9 mouse cellular contexts compared by ENCODE assay signal in the genomic region with DNA sequence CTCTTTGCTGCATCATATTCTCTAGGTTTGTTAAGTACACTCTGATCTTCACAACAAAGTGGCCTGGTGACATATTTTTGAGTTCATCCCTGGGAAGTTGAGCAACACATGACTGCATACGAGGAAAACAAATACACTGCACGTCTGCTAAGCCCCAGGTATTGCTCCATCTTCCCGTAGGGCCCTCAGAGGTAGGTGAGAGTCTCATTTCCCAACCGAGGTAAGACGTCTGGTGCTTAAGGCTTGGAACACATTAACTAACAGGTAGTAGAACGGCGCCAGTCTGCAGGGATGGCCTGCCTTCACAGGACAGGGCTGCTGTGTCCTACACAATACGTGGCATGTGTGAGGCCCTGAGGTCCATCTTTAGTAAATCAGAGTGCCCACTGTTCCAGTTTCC. TPM values are rescaled to one million over a fixed set of nuclear protein-coding genes. Genes with fewer than 3 reads are reported as not detected.
DNase-seq lines count a peak whose midpoint lies in the region; ATAC-seq and TF ChIP-seq lines count a peak whose summit lies in the region.
"Had no signal": no experiment of that assay in that cellular context is flagged by ENCODE, and none has a peak within 500 bp of the region (broad histone marks: within the 10 kb centered on the region; RNA-seq: fewer than 3 reads in every experiment).

No protein-coding gene starts in this region.

- peak overlapping the region; percentile 59; the same call in 1 of the 2 replicates for H3K27ac ChIP-seq in forebrain, postnatal 0 days (ENCODE audit: low read depth, low read length)
- H3K27ac ChIP-seq in forebrain, embryonic 10.5 days: no peak overlapping the region
- peak overlapping the region; percentile 98 for H3K27ac ChIP-seq in layer of hippocampus, adult 2 months
- H3K27ac ChIP-seq in liver, embryonic 14.5 days: peak overlapping the region; percentile 99
- H3K27ac ChIP-seq in neural tube, embryonic 14.5 days (ENCODE audit: low read depth, low read length): peak overlapping the region; percentile 49; the same call in 1 of the 2 replicates
- no peak overlapping the region for H3K27ac ChIP-seq in forebrain, embryonic 15.5 days (replicated peaks)

- no peaks in the 10 kb centered on the region for H3K9me3 ChIP-seq in forebrain, postnatal 0 days (ENCODE audit: low read length)
- no peaks in the 10 kb centered on the region for H3K9me3 ChIP-seq in forebrain, embryonic 10.5 days
- no peaks in the 10 kb centered on the region for H3K9me3 ChIP-seq in liver, embryonic 14.5 days (ENCODE audit: control insufficient read depth, low read length)
- no peaks in the 10 kb centered on the region for H3K9me3 ChIP-seq in neural tube, embryonic 14.5 days (ENCODE audit: control insufficient read depth, low read length)
- no peaks in the 10 kb centered on the region for H3K9me3 ChIP-seq in forebrain, embryonic 15.5 days
- H3K9me3 ChIP-seq: midbrain, embryonic 10.5 days had no signal

- H3K27me3 ChIP-seq in forebrain, postnatal 0 days (ENCODE audit: insufficient read depth, low read length): no peaks in the 10 kb centered on the region
- H3K27me3 ChIP-seq in forebrain, embryonic 10.5 days (ENCODE audit: poor library complexity, severe bottlenecking): no peaks in the 10 kb centered on the region
- H3K27me3 ChIP-seq in liver, embryonic 14.5 days (ENCODE audit: control insufficient read depth, insufficient read depth, low read length): no peaks in the 10 kb centered on the region
- no peaks in the 10 kb centered on the region for H3K27me3 ChIP-seq in neural tube, embryonic 14.5 days (ENCODE audit: control insufficient read depth, insufficient read depth, low read length)
- H3K27me3 ChIP-seq in forebrain, embryonic 15.5 days: no peaks in the 10 kb centered on the region

- no peak for TF ChIP-seq CTCF in forebrain, postnatal 0 days (IDR thresholded peaks at IDR 0.05; ENCODE audit: low read depth)
- no peak for TF ChIP-seq CTCF in layer of hippocampus, adult 2 months (conservative IDR thresholded peaks at IDR 0.05)
- no peak for TF ChIP-seq CTCF in liver, embryonic 14.5 days (IDR thresholded peaks at IDR 0.05; ENCODE audit: low read depth)

- peaks cover 17% of the 10 kb centered on the region; the same call in 1 of the 2 replicates for H3K36me3 ChIP-seq in forebrain, postnatal 0 days (ENCODE audit: insufficient read depth)
- peaks cover 50% of the 10 kb centered on the region for H3K36me3 ChIP-seq in forebrain, embryonic 10.5 days (replicated peaks)
- peaks cover 27% of the 10 kb centered on the region for H3K36me3 ChIP-seq in liver, embryonic 14.5 days (replicated peaks; ENCODE audit: control insufficient read depth, insufficient read depth, low read depth)
- H3K36me3 ChIP-seq in neural tube, embryonic 14.5 days (ENCODE audit: control insufficient read depth, insufficient read depth, low read length): peaks cover 16% of the 10 kb centered on the region
- H3K36me3 ChIP-seq in forebrain, embryonic 15.5 days: peaks cover 19% of the 10 kb centered on the region

- H3K4me2 ChIP-seq in forebrain, postnatal 0 days (ENCODE audit: low read depth): no peak overlapping the region
- H3K4me2 ChIP-seq in liver, embryonic 14.5 days (ENCODE audit: low read depth): no peak overlapping the region
- no peak overlapping the region for H3K4me2 ChIP-seq in neural tube, embryonic 14.5 days (ENCODE audit: low read depth, low read length)
- H3K4me2 ChIP-seq in forebrain, embryonic 15.5 days (replicated peaks): no peak overlapping the region

- no peak for TF ChIP-seq EP300 in liver, embryonic 14.5 days (IDR thresholded peaks at IDR 0.05; ENCODE audit: low read depth)

- 94% methylated on average over 8 of the region's 8 CpGs for WGBS in forebrain, postnatal 0 days
- WGBS in forebrain, embryonic 10.5 days: 96% methylated on average over 8 of the region's 8 CpGs
- 81% methylated on average over 8 of the region's 8 CpGs for WGBS in liver, embryonic 14.5 days (ENCODE audit: insufficient replicate concordance)
- 97% methylated on average over 8 of the region's 8 CpGs for WGBS in neural tube, embryonic 14.5 days
- 94% methylated on average over 8 of the region's 8 CpGs for WGBS in forebrain, embryonic 15.5 days

- no peak overlapping the region for H3K9ac ChIP-seq in forebrain, postnatal 0 days
- no peak overlapping the region for H3K9ac ChIP-seq in liver, embryonic 14.5 days (replicated peaks)
- H3K9ac ChIP-seq in neural tube, embryonic 14.5 days (replicated peaks; ENCODE audit: low read depth, low read length): no peak overlapping the region
- H3K9ac ChIP-seq in forebrain, embryonic 15.5 days (replicated peaks): no peak overlapping the region

- H3K4me1 ChIP-seq in forebrain, postnatal 0 days (ENCODE audit: insufficient read depth): peaks cover 3% of the 10 kb centered on the region; the same call in 1 of the 2 replicates
- peaks cover 35% of the 10 kb centered on the region for H3K4me1 ChIP-seq in forebrain, embryonic 10.5 days
- H3K4me1 ChIP-seq in liver, embryonic 14.5 days (replicated peaks; ENCODE audit: control insufficient read depth in 2 of 2, insufficient read depth in 2 of 2, low read length in 1 of 2): peaks cover 59 to 71% of the 10 kb centered on the region in 2 experiments
- H3K4me1 ChIP-seq in neural tube, embryonic 14.5 days (ENCODE audit: control insufficient read depth, insufficient read depth, low read length): peaks cover 7% of the 10 kb centered on the region
- no peaks in the 10 kb centered on the region for H3K4me1 ChIP-seq in forebrain, embryonic 15.5 days

- no peak for DNase-seq in forebrain, postnatal 0 days
- no peak for DNase-seq in forebrain, embryonic 10.5 days (ENCODE audit: extremely low spot score, low spot score)
- no peak for DNase-seq in layer of hippocampus, adult 2 months (ENCODE audit: low spot score in 2 of 2)
- DNase-seq in layer of hippocampus, adult 8-10 months (ENCODE audit: low spot score in 2 of 2): no peak
- no peak for DNase-seq in liver, embryonic 14.5 days (ENCODE audit: low read depth in 3 of 3, low spot score in 3 of 3)
- DNase-seq in urinary bladder, postnatal 25 days (ENCODE audit: low spot score): no peak

- H3K4me3 ChIP-seq in forebrain, postnatal 0 days (ENCODE audit: low read depth, low read length): no peak overlapping the region
- no peak overlapping the region for H3K4me3 ChIP-seq in forebrain, embryonic 10.5 days
- H3K4me3 ChIP-seq in layer of hippocampus, adult 2 months: no peak overlapping the region
- no peak overlapping the region for H3K4me3 ChIP-seq in liver, embryonic 14.5 days (ENCODE audit: insufficient read depth in 1 of 2, low read depth in 2 of 2, low read length in 2 of 2)
- no peak overlapping the region for H3K4me3 ChIP-seq in neural tube, embryonic 14.5 days (ENCODE audit: low read depth, low read length)
- H3K4me3 ChIP-seq in forebrain, embryonic 15.5 days: no peak overlapping the region
- H3K4me3 ChIP-seq: midbrain, embryonic 10.5 days had no signal

- no peak for ATAC-seq in forebrain, postnatal 0 days
- no peak for ATAC-seq in liver, embryonic 14.5 days (ENCODE audit: insufficient read depth)
- no peak for ATAC-seq in neural tube, embryonic 14.5 days (ENCODE audit: low read depth)
- no peak for ATAC-seq in forebrain, embryonic 15.5 days (replicated peaks)

RNA-seq across cellular contexts. Expression of gene Cox4i2, which starts 30.7 kb away (rescaled TPM):
- 4.3 TPM in 2 replicates for total RNA-seq in forebrain, postnatal 0 days (2014; rRNA removed)
- polyA plus RNA-seq in forebrain, postnatal 0 days (2015; fragmentation: Nextera tagmentation; extraction: Ambion mirVana): 4.4 and 5.4 TPM in 2 replicates
- 3.0 and 4.2 TPM in 2 replicates for polyA plus RNA-seq in forebrain, embryonic 10.5 days (2016; fragmentation: Nextera tagmentation; extraction: Ambion mirVana)
- total RNA-seq in layer of hippocampus, adult 2 months (2021): 1 to 10 TPM; 1.4 to 1.6 TPM
- total RNA-seq in layer of hippocampus, adult 8-10 months (2022): 1 to 10 TPM in 3 of 4 experiments, under 1 TPM in 1; 0.92 to 2.4 (median 2.2) TPM
- 0.51 and 0.92 TPM in 2 replicates for polyA plus RNA-seq in liver, embryonic 14.5 days (2012; rRNA removed)
- polyA plus RNA-seq in liver, embryonic 14.5 days (2014; fragmentation: Nextera tagmentation; extraction: Ambion mirVana): 0.47 and 0.51 TPM in 2 replicates
- polyA plus RNA-seq in neural tube, embryonic 14.5 days (2014; fragmentation: Nextera tagmentation; extraction: Ambion mirVana): 3.6 and 4.5 TPM in 2 replicates
- 4.3 and 4.4 TPM in 2 replicates for polyA plus RNA-seq in forebrain, embryonic 15.5 days (2015; fragmentation: Nextera tagmentation; extraction: Ambion mirVana)

RNA-seq across cellular contexts. Expression of gene Bcl2l1, which starts 46.9 kb away (rescaled TPM):
- total RNA-seq in forebrain, postnatal 0 days (2014; rRNA removed): 152 and 157 TPM in 2 replicates
- 173 and 175 TPM in 2 replicates for polyA plus RNA-seq in forebrain, postnatal 0 days (2015; fragmentation: Nextera tagmentation; extraction: Ambion mirVana)
- polyA plus RNA-seq in forebrain, embryonic 10.5 days (2016; fragmentation: Nextera tagmentation; extraction: Ambion mirVana): 98.5 and 104 TPM in 2 replicates
- total RNA-seq in layer of hippocampus, adult 2 months (2021): 100 to 1,000 TPM; 129 to 134 TPM
- 100 to 1,000 TPM; 124 to 140 (median 132) TPM for total RNA-seq in layer of hippocampus, adult 8-10 months (2022)
- polyA plus RNA-seq in liver, embryonic 14.5 days (2012; rRNA removed): 72.2 and 81.6 TPM in 2 replicates
- 172 and 186 TPM in 2 replicates for polyA plus RNA-seq in liver, embryonic 14.5 days (2014; fragmentation: Nextera tagmentation; extraction: Ambion mirVana)
- polyA plus RNA-seq in neural tube, embryonic 14.5 days (2014; fragmentation: Nextera tagmentation; extraction: Ambion mirVana): 142 and 159 TPM in 2 replicates
- 179 and 183 TPM in 2 replicates for polyA plus RNA-seq in forebrain, embryonic 15.5 days (2015; fragmentation: Nextera tagmentation; extraction: Ambion mirVana)

RNA-seq across cellular contexts. Expression of gene Id1, which starts 48.6 kb away (rescaled TPM):
- 58.8 and 70.5 TPM in 2 replicates for total RNA-seq in forebrain, postnatal 0 days (2014; rRNA removed)
- polyA plus RNA-seq in forebrain, postnatal 0 days (2015; fragmentation: Nextera tagmentation; extraction: Ambion mirVana): 59.8 and 71.3 TPM in 2 replicates
- polyA plus RNA-seq in forebrain, embryonic 10.5 days (2016; fragmentation: Nextera tagmentation; extraction: Ambion mirVana): 57.5 and 61.1 TPM in 2 replicates
- total RNA-seq in layer of hippocampus, adult 2 months (2021): 10 to 100 TPM; 23.5 to 25.4 TPM
- 10 to 100 TPM; 18.1 to 24.9 (median 22.5) TPM for total RNA-seq in layer of hippocampus, adult 8-10 months (2022)
- polyA plus RNA-seq in liver, embryonic 14.5 days (2012; rRNA removed): 45.6 and 50.6 TPM in 2 replicates
- 20.7 and 22.6 TPM in 2 replicates for polyA plus RNA-seq in liver, embryonic 14.5 days (2014; fragmentation: Nextera tagmentation; extraction: Ambion mirVana)
- polyA plus RNA-seq in neural tube, embryonic 14.5 days (2014; fragmentation: Nextera tagmentation; extraction: Ambion mirVana): 49.9 and 50.4 TPM in 2 replicates
- 26.3 and 32.0 TPM in 2 replicates for polyA plus RNA-seq in forebrain, embryonic 15.5 days (2015; fragmentation: Nextera tagmentation; extraction: Ambion mirVana)

Comparison
In these comparisons a context has a peak if more than half of its experiments do, and no peak if none do; other contexts are left out.
1. H3K27ac ChIP-seq: peak in forebrain, postnatal 0 days (single experiment), layer of hippocampus, adult 2 months (single experiment), liver, embryonic 14.5 days (single experiment) and neural tube, embryonic 14.5 days (single experiment); none in forebrain, embryonic 10.5 days (single experiment) and forebrain, embryonic 15.5 days (single experiment).